Mouse (Mus musculus) embryo, embryonic 11.5 days (tissue): ENCODE measurements around the gene Hic1.
"Not testable (repeated sequence)": the region's sequence is repeated elsewhere in the genome, so short reads cannot be mapped to it uniquely, and the experiment has no call there.

Experiments used
- DNase-seq: peaks from one replicate; pipeline ENCODE4 v3.0.0-alpha.2; 2012; ENCODE audit warnings: low read depth, low spot score

Hic1 gene

DNA sequence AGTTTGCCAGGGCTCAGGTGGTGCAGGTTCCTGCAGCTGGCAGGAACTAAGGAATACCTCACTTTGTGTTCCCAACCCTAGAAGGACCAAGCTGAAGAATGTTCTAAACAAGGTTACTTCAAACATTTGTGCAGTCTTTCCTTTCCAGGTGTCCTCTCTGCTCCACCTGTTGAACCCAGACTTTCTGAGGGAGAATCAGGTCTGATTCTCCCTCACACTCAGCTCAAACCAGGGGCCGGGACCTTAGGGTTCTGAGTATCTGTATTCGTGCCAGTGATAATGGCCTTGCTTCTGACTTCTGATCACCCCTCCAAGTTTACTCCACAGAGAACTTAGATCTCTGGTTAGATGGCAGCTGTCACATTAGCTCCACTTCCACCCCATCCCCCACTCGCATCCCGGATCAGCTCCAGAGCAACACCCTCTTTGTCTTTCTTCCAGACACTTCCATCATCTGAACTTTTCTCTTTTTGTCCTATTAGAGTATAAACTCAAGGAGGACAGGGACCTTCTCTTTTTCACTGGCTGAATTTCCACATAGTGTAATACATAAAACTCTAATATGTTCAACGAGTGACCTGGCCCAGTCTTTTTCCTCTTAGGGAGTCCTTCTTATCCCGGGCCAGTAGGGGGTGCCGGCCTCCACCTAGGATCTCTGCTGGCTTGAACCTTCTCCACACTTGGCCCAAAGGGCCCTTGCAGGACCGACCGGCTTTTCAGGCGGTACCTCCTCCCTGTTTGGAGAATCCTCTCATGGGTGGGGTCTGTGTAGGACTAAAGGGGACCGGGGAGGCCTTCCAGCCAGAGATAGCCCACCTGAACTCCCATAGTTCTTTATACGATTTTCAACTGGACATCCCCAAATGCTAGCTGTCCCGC is 23.3 kb upstream of the Hic1 start:
- DNase-seq: no peak

DNA sequence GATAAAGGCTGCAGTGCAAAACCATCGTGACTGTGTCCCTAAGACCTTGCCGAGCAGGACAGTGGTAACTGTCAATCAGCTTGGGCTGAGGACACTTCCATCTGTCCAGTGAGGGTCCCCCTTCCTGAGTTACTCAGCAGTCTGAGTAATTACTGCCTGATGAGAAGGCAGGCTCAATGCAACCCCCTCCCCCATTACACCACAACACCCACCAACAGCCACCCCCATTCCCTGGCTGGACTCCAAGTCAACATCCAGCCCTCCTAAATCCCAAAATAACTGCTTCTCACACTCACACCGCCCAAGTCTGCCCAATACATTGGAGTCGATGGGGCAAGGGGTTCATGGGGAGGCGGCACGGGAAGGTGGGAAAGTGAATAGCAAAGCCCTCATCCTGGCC is 22.5 kb upstream of the Hic1 start:
- no peak for DNase-seq

GRCm38 (mm10) chr11:75190905-75191441 is 21.7 kb upstream of the Hic1 start, which contains the start of gene Dph1:
Dph1 (minus strand) TSS chr11:75191241.
- DNase-seq: no peak

GRCm38 (mm10) chr11:75190371-75190724 is 21.0 kb upstream of the Hic1 start:
- DNase-seq: peak; percentile 75

GRCm38 (mm10) chr11:75189713-75190370 is 20.5 kb upstream of the Hic1 start:
- no peak for DNase-seq

DNA sequence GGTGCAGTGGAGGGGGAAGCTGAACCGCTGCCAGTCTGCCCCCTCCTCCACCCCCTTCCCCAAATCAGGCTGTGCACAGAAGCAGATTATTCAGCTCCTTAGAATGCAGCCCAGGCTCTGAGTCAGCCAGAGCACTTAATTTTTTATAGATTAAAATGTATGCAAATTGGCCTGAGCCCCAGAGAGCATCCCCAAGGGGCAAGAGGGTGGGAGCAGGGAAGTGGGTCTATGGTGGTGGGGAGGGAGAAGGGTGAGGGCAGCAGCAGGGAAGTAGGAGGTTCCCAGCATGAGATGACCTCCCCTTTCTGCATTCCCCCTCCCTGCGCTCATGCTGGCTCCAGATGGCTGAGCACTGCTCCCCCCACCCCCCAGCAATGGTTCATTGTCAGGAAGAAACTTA is 15.7 kb upstream of the Hic1 start:
- DNase-seq: no peak

- DNase-seq: no peak
These were observed 15.3 kb upstream of the Hic1 start for GRCm38 (mm10) chr11:75184573-75184972.

DNA sequence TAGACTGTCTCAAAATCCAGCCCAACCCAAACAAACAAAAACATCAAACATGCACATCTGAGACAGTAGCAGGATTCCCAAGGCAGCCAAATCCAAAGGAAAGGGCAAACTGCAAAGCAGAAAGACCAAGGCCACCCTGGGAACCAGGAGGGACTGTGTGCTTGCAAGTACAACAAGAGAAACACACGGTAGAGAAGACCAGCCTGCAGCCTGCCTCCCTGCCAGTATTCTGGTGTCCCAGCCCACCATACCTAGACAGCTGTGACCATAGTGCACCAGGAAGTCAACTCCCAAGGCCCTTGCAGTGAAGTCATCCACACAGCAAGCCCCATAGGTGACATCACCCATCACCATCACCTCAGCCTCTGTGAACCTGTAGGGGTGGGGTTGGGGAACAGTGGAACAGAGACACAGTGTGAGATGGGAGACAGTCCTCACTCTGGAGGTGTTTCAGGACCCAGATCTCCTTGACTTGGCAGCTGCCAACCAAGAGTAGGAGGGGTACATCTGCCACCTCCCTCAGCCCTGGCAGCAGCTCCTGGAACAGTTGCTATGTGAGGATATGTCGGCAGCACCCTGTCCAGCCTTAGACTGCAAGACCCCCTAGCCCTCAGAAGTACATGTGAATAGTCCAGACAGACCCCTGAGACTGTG is 14.7 kb upstream of the Hic1 start:
- no peak for DNase-seq

DNA sequence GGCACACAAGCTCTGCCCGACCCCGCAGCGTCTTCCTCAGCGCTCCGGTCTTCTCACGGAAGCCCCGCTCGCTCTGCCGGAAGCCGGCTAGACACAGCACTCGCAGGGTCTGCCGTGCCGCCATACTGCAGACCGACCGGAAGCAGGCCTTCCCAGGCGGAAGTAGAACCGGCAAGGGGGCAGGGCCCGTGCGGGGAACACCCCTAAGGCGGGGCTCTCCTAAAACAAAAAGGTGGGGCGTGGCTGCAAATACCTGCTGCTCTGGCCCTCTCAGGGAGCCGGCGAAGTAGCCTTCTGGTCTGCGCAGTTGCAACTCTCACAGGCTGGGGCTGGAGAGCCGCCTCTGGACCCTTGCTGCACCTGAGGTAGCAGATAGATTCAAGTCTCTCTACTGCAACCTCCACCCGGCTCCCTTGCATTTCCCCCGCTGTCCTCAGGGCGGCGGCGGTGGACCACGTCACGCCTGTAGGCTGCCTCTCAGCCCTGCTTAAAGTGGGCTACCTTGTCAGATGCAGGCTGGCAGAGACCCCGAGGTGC is 9.4 kb upstream of the Hic1 start, which contains the start of gene Ovca2:
Gene Ovca2, minus strand, starts transcription at position 164 of the 537 bp plus-strand sequence.
- DNase-seq: peak; percentile 86

DNA sequence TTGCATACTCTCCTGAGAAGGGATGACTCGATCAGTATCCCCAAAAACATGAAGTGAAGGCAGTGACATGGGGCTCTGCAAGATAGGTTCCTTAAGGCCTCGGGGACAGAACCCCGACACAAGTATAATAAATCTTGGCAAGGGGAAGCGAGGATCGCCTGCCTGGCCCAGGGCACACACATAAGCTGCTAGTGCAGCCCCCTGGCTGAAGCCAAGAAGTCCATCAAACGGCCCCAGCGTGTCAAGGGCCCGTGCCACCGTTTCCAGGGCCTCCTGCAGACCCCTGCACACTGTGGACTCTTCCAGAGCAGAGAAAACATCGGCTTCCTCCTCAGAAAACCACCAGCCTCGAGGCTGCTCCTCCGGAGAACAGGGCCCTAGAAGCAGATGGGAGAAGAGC is 8.7 kb upstream of the Hic1 start:
- DNase-seq: no peak

DNA sequence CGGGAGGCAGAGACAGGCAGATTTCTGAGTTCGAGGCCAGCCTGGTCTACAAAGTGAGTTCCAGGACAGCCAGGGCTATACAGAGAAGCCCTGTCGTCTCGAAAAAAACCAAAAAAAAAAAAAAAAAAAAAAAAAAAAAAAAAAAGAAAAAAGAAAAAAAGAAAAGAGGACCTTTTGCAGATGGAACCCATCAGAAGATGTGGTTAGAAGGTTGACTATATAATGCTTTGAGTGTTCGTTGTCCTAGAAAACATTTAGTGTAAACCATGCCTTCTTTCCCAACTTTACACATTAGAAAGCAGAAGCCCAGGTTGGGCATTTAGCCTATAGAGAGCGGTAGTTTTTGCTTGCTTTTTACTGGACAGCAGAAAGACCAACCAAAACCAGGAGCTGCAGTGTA is 5.3 kb upstream of the Hic1 start:
- not testable (repeated sequence) for DNase-seq

- no peak for DNase-seq
These were observed 4.5 kb upstream of the Hic1 start for GRCm38 (mm10) chr11:75173799-75174165.

DNA sequence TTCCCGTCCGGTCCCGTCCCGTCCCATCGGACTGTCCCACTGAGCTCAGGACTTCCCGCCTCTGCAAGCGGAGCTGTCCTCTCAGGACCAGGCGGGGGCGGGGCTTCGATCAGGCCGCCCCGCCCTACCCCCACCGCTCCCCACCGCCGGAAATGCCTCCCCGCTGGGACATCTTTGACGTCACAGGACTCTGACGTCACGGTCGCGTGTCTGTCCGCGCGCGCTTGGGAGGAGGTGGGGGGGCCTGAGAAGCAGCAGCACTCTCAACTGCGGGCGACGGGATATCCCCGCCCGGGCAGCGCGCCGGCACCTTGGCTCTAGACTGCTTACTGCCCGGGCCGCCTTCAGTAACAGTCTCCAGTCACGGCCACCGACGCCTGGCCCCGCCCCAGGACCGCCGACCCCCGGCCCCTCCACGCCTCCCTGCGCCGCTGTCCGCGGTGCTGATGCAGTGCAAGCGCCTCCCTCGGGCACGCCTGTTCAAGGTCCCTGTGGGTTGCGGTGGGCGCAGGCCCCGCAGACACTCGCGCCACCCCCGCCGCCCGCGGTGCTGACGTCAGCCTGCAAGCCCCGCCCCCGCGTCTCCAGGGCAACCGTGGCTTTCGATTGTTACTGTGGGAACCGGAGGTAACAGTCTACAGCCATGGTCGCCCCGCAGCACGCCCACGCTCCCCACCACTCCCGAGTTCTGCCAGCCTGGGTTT is 3.9 kb upstream of the Hic1 start:
- peak; percentile 78 for DNase-seq

DNA sequence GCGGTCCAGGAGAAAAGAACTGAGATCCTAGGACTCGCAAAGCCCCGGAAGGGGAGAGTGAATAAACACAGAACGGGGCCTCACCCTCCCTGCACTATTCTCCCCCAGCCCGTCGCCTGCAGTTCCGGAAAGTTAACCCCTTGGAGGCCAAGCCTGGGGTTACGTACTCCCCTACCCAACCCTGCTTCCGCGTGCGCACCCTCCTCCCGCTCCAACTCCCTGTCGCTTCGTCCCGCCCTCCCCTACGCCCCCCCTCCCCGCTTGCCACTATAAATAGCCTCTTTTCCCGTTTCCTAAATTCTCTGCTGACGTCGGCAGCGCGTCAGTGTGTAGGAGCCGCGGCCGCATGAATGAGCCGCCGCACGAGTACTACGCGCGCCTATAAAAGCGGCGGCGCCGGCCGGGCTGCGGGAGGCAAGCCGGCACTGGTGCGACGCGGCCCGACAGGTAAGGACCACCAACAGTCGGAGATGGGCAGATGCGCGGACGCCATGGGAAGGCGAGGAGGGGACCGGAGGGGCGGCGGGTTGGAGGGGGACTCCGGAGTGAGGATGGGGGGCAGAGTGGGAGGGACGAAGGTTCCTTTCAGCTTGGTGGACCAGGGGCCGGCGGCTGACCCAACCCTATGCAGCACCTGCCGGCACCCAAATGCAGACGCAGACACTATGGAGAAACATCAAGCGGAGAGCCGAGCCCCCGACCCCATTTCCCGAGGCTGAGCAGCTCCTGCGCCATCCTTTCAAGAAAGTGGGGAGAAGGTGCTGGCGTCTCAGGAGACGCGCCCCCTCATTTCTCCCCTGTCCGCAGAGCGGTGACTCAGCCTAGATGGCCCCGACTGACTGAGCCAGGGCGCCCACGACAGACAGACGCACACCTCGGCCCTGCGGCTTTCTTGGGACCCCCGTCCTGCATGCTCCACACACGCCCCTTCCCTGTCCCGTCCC is 3.1 kb upstream of the Hic1 start:
- no peak for DNase-seq

DNA sequence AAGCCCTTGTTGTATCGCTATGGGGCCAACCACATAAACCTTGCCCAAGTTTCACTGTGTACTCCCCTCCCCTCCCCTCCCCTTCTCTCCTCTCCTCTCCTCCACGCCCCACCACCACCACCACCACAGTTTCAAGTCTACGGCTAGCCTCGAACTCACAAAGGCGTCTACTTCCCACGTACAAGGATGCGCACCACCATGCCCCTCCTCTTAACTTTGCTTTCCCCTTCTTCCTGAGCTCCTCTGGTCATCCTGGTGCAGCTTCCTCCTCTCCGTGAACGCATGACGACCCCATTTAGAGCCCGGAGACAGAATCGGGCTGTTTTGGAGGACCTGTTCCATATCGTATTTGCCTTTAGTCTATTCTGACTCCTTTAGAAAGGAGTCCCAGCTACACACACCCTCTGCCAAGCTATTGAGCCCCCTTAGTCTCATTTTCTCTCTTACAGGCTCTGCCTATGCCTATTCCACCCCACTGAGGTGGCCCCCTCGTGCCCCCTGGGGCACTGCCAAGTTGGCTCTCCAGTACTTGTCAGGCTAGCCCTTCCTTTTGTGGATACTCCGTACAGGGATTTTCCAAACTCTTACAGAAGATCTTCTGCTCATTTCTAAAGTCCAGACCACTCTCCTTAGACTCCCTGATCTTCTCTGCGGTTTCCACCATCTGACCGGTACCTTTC is 2.0 kb upstream of the Hic1 start:
- no peak for DNase-seq

DNA sequence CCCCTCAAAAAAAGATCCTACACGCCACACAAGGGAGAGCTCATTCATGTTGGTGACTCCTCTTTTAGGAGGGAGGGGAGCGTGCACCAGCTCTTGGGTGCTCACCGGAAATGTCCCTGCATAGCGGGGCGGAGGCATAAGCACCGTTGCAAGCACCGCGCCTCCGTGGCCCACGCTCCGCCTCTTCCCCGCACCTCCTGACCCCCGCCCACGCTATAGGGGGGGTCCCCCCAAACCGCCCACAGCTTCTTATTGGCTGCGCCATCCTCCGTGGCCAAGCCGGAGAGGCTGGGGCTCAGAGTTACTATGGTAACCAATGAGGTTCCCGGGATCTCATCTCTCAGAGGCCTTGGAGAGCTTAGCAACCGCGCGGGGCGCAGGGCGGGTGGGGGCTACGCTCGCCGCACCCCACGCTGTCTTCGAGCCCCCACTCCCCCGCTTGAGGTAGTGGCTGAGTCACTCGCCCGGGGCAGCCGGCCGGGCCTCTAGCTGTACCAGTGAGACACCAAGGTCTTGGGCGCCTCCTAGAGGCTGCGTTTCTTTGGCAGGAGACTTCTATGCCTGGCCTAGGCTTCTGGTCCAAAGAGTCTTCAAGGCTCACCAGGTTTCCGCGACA is 925 bp upstream of the Hic1 start:
- peak; percentile 87 for DNase-seq

DNA sequence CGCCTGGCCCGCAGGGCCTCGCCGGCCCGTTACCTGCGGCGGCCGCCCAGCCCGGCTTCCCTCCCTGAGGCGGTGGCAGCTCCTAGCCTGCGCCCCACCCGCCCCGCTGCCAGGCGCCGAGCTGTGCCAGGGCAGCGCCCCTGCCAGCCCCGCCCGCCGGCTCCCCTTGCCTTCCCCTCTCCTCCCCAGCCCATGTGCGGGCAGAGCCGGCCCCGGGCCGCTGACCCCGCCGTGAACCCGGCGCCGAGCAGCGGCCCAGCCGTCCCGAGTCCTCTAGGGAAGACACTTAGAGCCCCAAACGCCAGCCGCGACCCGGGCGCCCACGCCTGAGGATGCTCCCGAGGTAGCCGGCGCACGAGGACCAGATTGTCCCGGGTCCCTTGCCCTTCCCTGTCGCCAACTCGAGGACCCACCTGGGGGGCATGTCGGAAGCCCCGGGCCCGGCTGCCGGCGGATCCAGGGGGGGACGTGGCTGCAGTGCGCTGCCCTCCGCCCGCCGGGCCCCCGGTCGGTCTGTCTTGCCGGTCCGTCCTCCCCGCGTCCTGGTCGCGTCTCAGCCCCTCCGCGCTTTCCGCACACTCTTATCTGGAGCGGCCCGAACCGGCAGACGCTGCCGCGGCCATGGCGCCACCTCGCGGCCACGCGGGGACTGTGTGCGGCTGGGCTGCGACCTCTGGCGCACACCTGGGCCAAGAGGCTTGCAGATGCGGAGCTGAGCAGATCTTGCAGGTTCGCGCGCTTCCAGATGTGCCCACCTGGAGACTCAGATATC is 543 bp downstream of the Hic1 start:
- no peak for DNase-seq
